Mouse (Mus musculus): Measurements from ENCODE around the gene Litaf.

DNA sequence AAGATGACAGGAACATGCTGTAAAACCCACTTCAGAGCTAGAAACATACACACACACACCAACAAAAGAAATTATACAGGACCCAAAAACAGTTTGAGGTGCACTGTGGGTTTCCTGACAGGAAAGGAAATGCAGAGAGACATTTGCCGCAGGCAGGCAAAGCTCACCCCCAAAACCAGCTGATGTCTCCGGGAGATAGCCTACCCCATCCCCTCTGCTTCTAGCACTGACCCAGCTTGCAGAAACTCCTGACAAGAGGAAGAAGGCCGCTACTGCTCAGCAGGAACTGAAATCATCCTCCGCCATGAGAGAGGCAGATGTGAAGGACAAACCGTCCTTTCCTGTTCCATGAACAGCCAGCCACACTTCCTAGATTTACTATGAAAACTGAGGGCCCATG, 96.6 kb downstream of the Litaf start:
- TF ChIP-seq POLR2AphosphoS2 (IDR thresholded peaks at IDR 0.05; ENCODE audit: insufficient read length, low read depth) (no peak), POLR2A (IDR thresholded peaks at IDR 0.05; ENCODE audit: insufficient read length, low read depth) (no peak), MYOG (IDR thresholded peaks at IDR 0.05; ENCODE audit: control insufficient read depth in 1 of 3, insufficient read depth in 1 of 3, insufficient read length in 2 of 3, low read depth in 2 of 3) (no peak), USF1 (IDR thresholded peaks at IDR 0.05; ENCODE audit: low read depth) (no peak), REST (IDR thresholded peaks at IDR 0.05; ENCODE audit: insufficient read depth, insufficient read length) (no peak), MAX (IDR thresholded peaks at IDR 0.05; ENCODE audit: low read depth) (no peak), TCF12 (IDR thresholded peaks at IDR 0.05; ENCODE audit: insufficient read depth, poor library complexity, severe bottlenecking) (no peak), CEBPB (IDR thresholded peaks at IDR 0.05; ENCODE audit: insufficient read depth, poor library complexity, severe bottlenecking) (no peak), SRF (IDR thresholded peaks at IDR 0.05; ENCODE audit: control insufficient read depth, insufficient read length, low read depth) (no peak), TCF3 (IDR thresholded peaks at IDR 0.05; ENCODE audit: insufficient read length, low read depth) (no peak), MYOD1 (IDR thresholded peaks at IDR 0.05; ENCODE audit: control insufficient read depth in 1 of 3, insufficient read length in 2 of 3, low read depth in 2 of 3) (no peak), E2F4 (IDR thresholded peaks at IDR 0.05; ENCODE audit: insufficient read depth) (no peak)
